Mouse (Mus musculus) urinary bladder, adult 18-20 months (tissue): ENCODE measurements around the gene Tpr.

Experiments
- DNase-seq, 2 experiments: peaks; one replicate each; pipeline ENCODE4 v3.0.0; 2022; ENCODE audit warnings: low spot score in 2 of 2, mixed read lengths in 2 of 2

Gene Tpr

DNA sequence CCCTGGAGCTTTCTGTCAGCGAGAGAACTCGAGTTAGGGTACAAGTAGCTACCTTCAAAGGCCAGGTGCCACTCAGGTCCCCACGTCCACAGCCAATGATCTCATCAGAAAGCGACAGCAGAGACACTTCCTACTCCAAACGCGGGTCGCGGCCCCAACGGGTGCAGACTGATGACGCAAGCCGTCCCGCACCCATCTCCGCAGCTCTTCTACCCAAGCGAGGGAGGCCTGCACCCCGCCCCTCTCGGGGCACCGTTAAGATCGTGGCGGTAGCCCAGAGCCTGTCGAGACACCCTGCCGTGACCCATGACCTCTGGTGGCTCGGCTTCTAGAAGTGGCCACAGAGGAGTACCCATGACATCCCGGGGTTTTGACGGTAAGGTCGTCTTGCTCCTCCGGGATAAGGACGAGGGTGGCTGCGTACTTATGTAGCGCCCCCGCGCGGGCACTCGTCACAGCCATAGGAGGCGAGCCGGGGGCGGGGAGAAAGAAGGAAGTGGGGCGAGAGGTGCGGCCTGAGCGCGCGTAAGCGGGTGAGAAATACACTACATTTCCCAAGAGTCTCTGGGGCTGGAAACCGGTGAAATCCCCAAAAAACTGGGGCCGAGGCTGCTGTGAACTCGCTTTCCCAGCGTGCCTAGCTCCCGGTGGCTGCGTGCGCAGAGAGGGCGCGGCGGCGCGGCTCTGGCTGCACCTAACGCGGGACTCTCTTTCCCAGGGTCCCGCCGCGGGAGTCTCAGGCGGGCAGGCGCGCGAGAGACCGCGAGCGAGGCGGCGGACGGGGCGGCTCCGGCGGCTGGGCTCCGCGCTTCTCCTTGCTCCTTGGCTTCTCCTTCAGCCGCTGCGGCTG is at the start of gene Tpr, which contains the start of gene Odr4:
Tpr (plus strand) TSS at position 201 of the 850 bp plus-strand sequence.
Odr4 (minus strand) TSS at position 443 of the 850 bp plus-strand sequence.
- peak; percentile 97 for DNase-seq

GRCm38 (mm10) chr1:150360864-150361263 is 31.8 kb upstream of the Tpr start:
- DNase-seq: no peak

GRCm38 (mm10) chr1:150372895-150373294 is 19.7 kb upstream of the Tpr start:
- no peak for DNase-seq

DNA sequence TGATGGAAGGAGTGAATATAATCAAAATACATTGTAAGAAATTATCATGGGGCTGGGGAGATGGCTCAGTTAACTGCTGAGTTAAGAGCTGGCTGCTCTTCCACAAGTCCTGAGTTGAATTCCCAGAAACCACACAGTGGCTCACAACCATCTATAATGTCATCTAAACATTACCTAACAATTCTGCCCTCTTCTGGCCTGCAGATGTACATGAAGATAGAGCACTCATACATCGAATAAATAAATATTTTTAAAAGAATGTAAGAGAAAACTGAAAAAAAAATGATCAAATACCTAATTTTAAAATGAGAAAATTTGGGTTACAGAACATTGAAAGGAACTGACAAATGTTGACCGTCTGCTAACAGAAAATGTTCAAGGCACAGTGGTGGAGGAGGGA is 18.4 kb upstream of the Tpr start:
- no peak for DNase-seq

DNA sequence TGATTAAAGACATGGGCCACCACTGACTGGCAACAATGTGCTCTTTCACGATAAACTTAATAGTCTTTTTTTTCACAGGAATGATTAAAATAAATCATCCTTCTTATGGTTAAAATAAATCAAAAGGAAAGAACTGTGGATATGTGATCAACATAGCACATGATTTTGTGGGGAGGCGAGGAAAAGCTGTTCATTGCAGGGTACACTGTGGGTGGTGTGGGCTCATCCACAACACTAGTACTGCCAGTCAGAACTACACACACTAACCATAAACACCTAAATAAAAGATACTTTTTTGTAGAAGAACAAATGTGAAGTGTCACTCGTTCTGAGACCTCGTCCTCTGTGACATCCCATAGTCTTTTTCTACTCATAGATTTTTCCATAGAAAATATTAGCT is 8.5 kb upstream of the Tpr start:
- DNase-seq: no peak

DNA sequence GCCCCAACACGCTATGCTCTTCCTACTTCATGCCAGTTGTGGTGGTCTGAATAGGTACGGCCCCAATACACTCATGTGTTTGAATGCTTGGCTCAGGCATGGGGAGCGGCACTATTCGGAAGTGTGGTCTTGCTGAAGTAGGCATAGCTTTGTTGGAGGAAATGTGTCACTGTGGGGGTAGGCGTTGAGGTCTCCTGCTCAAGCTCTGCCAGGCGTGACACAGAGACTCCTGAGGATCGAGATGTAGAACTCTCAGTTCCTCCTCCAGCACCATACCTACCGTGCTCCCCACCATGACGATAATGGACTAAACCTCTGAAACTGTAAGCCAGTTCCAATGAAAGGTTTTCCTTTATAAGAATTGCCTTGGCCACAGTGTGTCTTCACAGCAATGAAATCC is 5.1 kb upstream of the Tpr start:
- DNase-seq: no peak

DNA sequence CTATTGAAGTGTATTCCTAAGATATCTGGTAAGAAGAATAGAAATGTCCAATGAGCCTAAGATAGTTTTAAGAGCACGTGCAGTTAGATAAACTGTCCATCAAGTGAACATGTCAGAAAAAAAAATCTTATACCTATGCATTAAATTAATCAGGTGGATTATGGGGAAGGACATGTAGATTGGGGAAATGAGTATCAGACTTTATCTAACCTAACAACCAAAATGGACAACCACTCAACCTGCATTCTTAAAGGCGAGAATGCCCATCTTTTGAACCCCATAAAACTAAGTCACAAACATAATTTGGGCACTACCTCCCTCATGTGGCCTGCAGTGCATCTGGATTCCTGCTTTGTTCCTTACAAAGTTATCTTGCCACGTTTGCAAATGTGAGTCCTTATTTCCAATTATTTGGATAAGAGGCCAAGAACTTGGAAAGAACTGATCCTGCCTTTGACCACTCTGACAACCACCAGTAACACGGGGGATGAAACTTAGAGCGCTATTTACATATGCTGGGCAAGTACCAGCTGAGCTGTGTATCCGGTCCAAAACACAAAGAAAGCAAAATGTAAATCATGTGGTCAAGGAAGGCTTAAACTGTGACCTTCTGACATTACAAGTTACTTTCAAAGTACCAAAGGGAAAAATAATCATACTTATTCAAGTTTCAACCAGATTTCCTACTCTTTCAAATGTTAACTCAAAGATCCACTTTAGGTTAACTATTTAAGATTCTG is 3.1 kb upstream of the Tpr start:
- DNase-seq: no peak

DNA sequence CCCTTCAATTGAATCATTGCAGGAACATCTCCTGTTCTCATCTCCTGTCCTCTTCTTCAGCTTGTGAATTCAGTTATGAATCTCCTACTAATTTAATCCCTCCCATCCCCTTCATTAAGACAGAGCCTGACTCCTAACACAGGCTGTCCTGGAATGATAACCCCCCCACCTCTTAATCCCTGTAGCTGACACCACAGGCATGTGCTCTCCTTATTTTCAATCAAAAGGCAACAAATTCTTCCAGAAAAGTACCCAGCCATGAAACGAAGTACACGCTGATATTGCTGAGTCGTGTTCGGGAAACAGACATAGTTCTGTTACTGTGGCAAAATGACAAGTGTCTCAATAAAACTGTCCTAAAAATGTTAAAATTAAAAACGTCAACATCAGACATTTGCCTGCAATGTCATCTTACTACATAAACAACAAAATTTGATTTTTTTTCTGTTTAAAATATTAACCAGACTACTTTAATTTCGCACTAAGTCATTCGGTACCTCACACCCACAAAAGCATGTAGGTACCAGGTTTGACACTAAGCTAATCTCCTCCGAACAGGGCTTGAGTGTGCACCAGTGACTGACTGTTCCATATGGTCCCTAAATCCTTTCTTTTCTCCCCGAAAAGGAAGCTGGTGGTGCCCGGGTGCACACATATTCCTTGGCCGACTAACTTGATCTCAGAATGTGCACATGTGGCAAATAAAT is 554 bp upstream of the Tpr start:
- DNase-seq: no peak

DNA sequence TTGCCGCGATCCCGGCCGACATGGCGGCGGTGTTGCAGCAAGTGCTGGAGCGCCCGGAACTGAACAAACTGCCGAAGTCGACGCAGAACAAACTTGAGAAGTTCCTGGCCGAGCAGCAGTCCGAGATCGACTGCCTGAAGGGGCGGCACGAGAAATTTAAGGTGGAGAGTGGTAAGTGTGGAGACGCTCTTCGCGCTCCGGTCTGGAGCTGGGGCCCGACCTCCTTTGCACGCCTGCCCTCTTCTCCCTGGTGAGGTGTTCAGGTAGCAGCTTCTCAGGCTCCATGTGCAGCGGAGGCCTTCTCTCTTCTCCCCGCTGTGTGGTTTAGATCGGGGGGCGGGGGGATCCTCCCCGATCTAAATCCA is 832 bp downstream of the Tpr start:
- no peak for DNase-seq

DNA sequence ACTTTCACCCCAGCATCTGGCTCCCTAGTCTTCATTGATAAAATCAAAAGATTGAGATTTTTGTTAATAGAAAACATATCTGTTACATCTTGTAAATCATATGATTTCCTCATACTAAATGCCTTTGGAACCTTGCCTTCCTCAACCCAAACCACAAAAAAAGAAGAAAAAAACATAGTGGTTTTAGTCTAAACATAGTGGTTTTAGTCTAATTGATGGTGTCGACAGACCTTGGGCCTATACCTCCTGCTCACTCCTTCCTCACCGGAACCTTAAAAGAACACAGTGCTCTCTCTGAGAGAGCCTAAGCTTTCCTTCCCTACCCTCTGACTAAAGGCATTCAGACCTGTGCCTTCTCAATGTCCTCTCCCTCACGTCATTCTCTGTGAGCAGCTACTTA is 3.4 kb downstream of the Tpr start:
- DNase-seq: no peak

DNA sequence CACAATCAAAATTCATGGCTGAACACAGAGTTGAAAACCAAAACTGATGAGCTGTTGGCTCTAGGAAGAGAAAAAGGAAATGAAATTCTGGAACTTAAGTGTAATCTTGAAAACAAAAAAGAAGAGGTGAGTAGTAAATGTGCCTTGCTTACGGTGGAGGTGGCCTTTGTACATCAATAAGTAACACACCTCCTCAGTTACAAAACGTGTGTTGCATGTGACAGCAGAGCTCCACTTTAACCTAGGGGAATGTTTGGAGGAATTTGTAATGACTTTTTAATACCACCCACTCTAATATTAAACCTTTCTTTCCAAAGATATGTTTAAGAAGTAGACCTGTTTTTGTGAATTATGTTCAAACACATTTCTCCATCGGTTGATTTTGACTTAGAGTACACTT is 11.3 kb downstream of the Tpr start:
- DNase-seq: no peak

DNA sequence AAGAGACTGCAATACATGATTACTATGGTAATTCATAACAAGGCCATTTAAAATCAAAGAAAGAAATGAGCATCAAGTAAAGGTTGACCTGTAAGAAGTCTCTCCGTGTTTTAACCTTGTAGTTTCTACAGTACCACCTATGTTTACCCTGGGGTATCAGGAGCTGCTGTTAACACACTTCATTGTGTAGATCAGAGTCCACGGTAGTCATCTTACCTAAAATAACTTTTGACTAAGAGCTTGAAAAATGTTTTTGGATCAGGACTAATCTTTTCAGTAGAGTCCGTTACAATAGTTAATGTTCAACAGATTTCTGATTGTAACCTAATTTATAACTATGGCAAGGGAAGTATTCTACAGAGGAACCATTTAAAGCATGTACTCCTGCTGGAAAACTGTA is 11.9 kb downstream of the Tpr start:
- DNase-seq: no peak

DNA sequence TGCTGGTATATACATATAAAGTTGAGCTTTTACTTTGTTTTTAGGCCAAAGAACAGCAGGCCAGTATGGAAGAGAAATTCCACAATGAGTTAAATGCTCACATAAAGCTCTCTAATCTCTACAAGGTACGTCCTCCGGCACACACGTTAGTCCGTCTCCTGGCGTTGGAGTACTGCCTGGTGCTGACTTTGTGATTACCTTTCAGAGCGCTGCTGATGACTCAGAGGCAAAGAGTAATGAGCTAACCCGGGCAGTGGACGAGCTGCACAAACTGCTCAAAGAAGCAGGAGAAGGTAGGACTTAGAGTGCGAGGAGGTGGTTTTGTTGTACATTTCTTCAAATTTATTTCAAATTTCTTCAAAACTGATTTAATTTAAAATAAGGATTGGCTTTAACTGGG is 14.6 kb downstream of the Tpr start:
- DNase-seq: no peak

DNA sequence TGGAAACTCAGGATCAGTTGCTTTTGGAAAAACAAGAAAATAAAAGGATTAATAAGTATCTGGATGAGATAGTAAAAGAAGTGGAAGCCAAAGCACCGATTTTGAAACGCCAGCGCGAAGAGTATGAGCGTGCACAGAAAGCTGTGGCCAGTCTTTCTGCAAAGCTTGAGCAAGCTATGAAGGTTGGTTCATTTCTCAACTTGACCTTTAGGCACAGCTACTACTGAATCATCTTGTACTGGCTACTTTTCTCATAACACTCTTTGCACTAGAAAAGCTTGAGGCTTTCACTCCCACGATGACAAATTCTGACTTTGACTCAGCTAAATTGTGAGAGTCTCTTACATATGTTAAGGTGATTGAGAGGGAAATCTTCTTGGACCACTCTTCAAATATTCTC is 17.4 kb downstream of the Tpr start:
- no peak for DNase-seq

DNA sequence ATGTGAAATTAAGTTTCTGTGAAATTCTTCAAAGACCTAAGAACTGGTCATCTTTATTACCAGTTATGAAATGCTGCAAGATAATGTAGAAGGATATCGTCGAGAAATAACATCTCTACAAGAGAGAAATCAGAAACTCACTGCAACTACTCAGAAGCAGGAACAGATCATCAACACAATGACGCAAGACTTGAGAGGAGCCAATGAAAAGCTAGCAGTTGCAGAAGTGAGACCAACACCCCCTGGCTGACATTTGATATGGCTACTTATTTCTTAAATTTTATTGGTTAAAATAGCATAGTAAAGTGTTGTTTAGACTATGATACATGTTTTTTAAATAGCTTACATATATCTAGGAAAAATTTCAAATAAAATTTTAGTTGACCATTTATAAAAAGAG is 23.4 kb downstream of the Tpr start:
- DNase-seq: no peak

GRCm38 (mm10) chr1:150418426-150418825 is 25.8 kb downstream of the Tpr start:
- DNase-seq: no peak

- peak in 1 of 2 experiments; percentile 8 for DNase-seq
Measured at GRCm38 (mm10) chr1:150425665-150426064, 33.0 kb downstream of the Tpr start.

- DNase-seq: no peak
Measured at GRCm38 (mm10) chr1:150426216-150426615, 33.6 kb downstream of the Tpr start.

DNA sequence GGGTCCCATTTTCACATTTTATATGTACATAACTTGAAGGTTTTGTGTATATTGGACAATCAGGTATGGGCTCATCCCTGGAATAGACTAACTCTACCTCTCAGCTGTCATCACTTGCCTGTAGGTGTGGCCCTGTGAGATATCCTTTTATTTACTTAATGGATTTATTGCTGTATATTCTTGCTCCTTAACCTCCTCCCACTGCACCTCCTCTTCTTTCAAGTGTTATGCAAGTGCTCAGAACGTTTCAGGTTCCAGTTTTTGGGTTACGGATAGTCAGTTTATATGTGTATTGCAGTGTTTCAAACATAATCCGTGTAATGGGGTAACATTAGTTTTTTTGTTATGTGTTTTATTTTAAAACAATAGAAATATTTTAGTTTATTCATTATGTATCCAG is 46.0 kb downstream of the Tpr start:
- no peak for DNase-seq

GRCm38 (mm10) chr1:150441731-150442130 is 49.1 kb downstream of the Tpr start:
- DNase-seq: no peak

DNA sequence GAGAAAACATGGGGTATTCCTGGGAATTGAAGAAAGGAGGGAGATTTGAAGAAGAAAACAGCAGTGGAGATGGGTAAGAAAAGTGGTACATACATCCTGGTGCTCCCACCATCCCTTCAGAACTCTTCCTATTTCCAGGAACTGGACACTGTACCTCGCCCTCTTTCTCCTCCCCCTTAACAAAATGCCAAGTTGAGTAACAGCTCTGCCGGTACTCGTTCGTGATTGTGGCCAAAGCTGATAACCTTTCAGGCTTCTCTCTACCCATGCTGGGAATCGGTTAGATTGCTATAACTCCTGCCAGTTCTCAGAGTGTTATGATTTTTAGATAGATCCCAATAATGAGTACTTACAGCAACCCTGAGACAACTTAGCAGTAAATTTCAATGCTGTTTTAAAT is 66.3 kb downstream of the Tpr start:
- DNase-seq: no peak

DNA sequence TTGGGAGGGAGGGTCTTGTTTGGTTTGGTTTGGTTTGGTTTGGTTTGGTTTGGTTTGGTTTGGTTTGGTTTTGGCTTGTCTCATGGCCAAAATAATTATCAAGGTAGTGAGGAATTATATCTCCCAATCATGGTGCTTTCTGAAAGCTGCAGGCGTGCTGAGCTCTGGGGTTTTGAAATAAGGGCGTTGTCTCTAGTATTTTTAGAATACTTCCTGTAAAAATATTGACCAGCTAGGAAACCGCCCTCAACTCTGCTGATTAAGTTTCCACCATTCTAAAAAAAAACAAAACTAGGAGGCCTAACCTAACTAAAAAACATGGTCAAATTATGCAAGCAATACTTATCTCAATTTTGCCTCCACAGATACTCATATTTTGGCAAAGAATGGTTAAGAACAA is 67.0 kb downstream of the Tpr start:
- no peak for DNase-seq

DNA sequence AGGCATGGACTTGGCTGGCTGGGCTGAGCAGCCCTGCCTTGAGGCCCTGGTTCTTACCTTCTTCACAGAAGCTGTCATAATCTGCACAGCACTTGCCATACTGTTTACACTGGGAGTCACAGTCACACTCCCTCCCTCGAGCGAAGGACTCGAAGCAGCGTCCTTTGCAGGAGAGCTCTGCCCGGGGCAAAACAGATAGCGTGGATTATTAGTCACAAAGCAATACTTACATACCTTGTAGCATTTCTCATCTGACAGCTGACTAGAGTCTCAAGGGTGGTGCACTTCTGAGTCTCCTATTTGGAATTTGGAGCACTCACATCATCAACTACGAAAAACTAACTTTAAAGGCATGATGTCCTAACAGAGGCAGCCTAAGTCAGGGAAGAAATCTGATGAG is 68.0 kb downstream of the Tpr start:
- DNase-seq: no peak
